Mouse (Mus musculus) bone marrow macrophage, adult 2 months (primary cell): Measurements from ENCODE around the gene Lrch4.

Experiments used
- CTCF ChIP-seq: IDR thresholded peaks from 2 replicates; pipeline ENCODE4 v1.5.1; 2012; ENCODE audit warnings: low read depth, mild to moderate bottlenecking, low read length, moderate library complexity
- POLR2A ChIP-seq: IDR thresholded peaks from 2 replicates; pipeline ENCODE4 v1.6.1; 2012; ENCODE audit warnings: mild to moderate bottlenecking, low read depth, low read length, borderline replicate concordance

- TF ChIP-seq POLR2A (no peak), CTCF (no peak)
These were observed 393 bp downstream of the Lrch4 start for GRCm38 (mm10) chr5:137629306-137629721.
